Mouse (Mus musculus) kidney, embryonic 15.5 days (tissue): ENCODE data around the gene Plp2. TPM values are rescaled to one million over a fixed set of nuclear protein-coding genes. Genes with fewer than 3 reads are reported as not detected.

Source experiments
- polyA plus RNA-seq: library from polyadenylated mRNA; unstranded; fragments of >200 nt; fragmentation: Nextera tagmentation; extraction: Ambion mirVana; gene quantifications from 2 replicates; pipeline ENCODE4 v1.2.1, GENCODE M21; 2015

Gene Plp2
- polyA plus RNA-seq, 1 experiment from 2014 or later: 168 TPM

Other genes starting within 250 kb of the Plp2 start
- gene Foxp3, start 97.7 kb downstream of the Plp2 start, polyA plus RNA-seq: not detected in 2 replicates
- 2.0 TPM in 2 replicates for gene Ppp1r3f, start 97.1 kb downstream of the Plp2 start, polyA plus RNA-seq
- 29.9 and 30.5 TPM in 2 replicates for gene Ccdc22, start 65.9 kb downstream of the Plp2 start, polyA plus RNA-seq
- gene Cacna1f, start 64.3 kb downstream of the Plp2 start, polyA plus RNA-seq: 0.04 TPM in 1 of 2 replicates, not detected in the other
- 2.2 and 5.5 TPM in 2 replicates for gene Syp, start 32.9 kb downstream of the Plp2 start, polyA plus RNA-seq
- 10.9 and 13.2 TPM in 2 replicates for gene Prickle3, start 14.1 kb downstream of the Plp2 start, polyA plus RNA-seq
- gene Magix, start 9.9 kb upstream of the Plp2 start, polyA plus RNA-seq: 0.58 and 0.68 TPM in 2 replicates
- gene Gpkow, start 25.7 kb upstream of the Plp2 start, polyA plus RNA-seq: 40.3 and 42.5 TPM in 2 replicates
- gene Wdr45, start 42.9 kb upstream of the Plp2 start, polyA plus RNA-seq: 35.4 and 38.6 TPM in 2 replicates
- 0.96 TPM in 1 of 2 replicates, not detected in the other for gene Gm45208, start 50.9 kb upstream of the Plp2 start, polyA plus RNA-seq
- gene Praf2, start 57.0 kb upstream of the Plp2 start, polyA plus RNA-seq: 64.4 and 68.9 TPM in 2 replicates
- 19.6 and 20.2 TPM in 2 replicates for gene Ccdc120, start 79.5 kb upstream of the Plp2 start, polyA plus RNA-seq
- gene Tfe3, start 91.2 kb upstream of the Plp2 start, polyA plus RNA-seq: 26.3 and 30.9 TPM in 2 replicates
- 44.1 and 51.8 TPM in 2 replicates for gene Gripap1, start 118.4 kb upstream of the Plp2 start, polyA plus RNA-seq
- 1.6 and 1.9 TPM in 2 replicates for gene Kcnd1, start 150.9 kb upstream of the Plp2 start, polyA plus RNA-seq
- gene Otud5, start 170.0 kb upstream of the Plp2 start, polyA plus RNA-seq: 40.0 and 44.8 TPM in 2 replicates
- 9.7 and 10.8 TPM in 2 replicates for gene Pim2, start 206.9 kb upstream of the Plp2 start, polyA plus RNA-seq
- gene Slc35a2, start 212.6 kb upstream of the Plp2 start, polyA plus RNA-seq: 33.7 and 35.8 TPM in 2 replicates
- 116 and 119 TPM in 2 replicates for gene Pqbp1, start 227.9 kb upstream of the Plp2 start, polyA plus RNA-seq
- 168 and 171 TPM in 2 replicates for gene Timm17b, start 228.0 kb upstream of the Plp2 start, polyA plus RNA-seq
- not detected in 2 replicates for gene Gm10491, start 236.4 kb upstream of the Plp2 start, polyA plus RNA-seq
- gene Gm10490, start 238.2 kb upstream of the Plp2 start, polyA plus RNA-seq: not detected in 2 replicates
- 1.7 and 7.7 TPM in 2 replicates for gene Pcsk1n, start 248.4 kb upstream of the Plp2 start, polyA plus RNA-seq